Mouse (Mus musculus): ENCODE data around the gene Il6ra. TPM values are rescaled to one million over a fixed set of nuclear protein-coding genes. Genes with fewer than 3 reads are reported as not detected.

Gene Il6ra
- polyA plus RNA-seq, 1 experiment from 2014 or later = 0.47 TPM

DNA sequence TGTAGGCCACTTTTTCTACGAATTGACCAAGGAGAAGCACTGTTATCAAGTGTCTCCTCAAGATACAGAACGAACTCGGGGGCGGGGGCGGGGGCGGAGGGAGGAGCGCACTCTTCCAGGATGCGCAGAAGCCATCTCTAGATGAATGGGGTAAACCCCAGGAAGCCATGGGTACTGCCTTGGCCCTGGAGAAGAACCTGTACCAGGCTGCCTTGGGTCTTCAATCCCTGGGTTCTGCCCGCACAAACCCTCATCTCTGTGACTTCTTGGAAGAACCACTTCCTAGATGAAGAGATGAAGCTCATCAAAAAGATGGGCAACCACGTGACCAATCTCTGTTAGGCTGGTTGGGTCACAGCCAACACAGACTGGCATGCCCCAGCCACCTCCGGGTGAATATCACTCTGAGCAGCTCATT lies 91.9 kb downstream of the Il6ra start:
- H3K9ac ChIP-seq = no peak overlapping the region
- no peaks in the 10 kb centered on the region; the same call in 1 of the 2 replicates for H3K27me3 ChIP-seq (replicated peaks)
- H3K4me1 ChIP-seq (replicated peaks) = peaks cover 9% of the 10 kb centered on the region
- no peak for ATAC-seq (ENCODE audit: insufficient number of reproducible peaks, low FRiP score)
- no peaks in the 10 kb centered on the region for H3K36me3 ChIP-seq
- H3K4me3 ChIP-seq = no peak overlapping the region
- H3K27ac ChIP-seq (ENCODE audit: poor library complexity, severe bottlenecking) = no peak overlapping the region
- H3K9me3 ChIP-seq (replicated peaks) = no peaks in the 10 kb centered on the region
- no peak overlapping the region for H3K4me2 ChIP-seq
- WGBS = 76% methylated on average over 11 of the region's 11 CpGs

- Histone ChIP-seq H3K4me1 (replicated peaks) (peaks cover 9% of the 10 kb centered on the region), H3K27ac (ENCODE audit: poor library complexity, severe bottlenecking) (no peak overlapping the region), H3K27me3 (replicated peaks) (no peaks in the 10 kb centered on the region; the same call in 1 of the 2 replicates), H3K9ac (no peak overlapping the region), H3K36me3 (no peaks in the 10 kb centered on the region), H3K4me2 (no peak overlapping the region), H3K9me3 (replicated peaks) (no peaks in the 10 kb centered on the region), H3K4me3 (no peak overlapping the region)
- 75% methylated on average over 12 of the region's 12 CpGs for WGBS
- ATAC-seq (ENCODE audit: insufficient number of reproducible peaks, low FRiP score) = 0 out of 2 replicates have a peak, but pooled peaks have one; percentile 11
Observed at GRCm38 (mm10) chr3:89820311-89821095, 92.5 kb downstream of the Il6ra start.

- H3K36me3 ChIP-seq = no peaks in the 10 kb centered on the region
- peak; percentile 48; the same call in 1 of the 2 replicates for ATAC-seq (ENCODE audit: insufficient number of reproducible peaks, low FRiP score)
- no peaks in the 10 kb centered on the region; the same call in 1 of the 2 replicates for H3K27me3 ChIP-seq (replicated peaks)
- H3K9me3 ChIP-seq (replicated peaks) = no peaks in the 10 kb centered on the region
- no peak overlapping the region for H3K27ac ChIP-seq (ENCODE audit: poor library complexity, severe bottlenecking)
- 28% methylated on average over 7 of the region's 7 CpGs for WGBS
- H3K4me2 ChIP-seq = no peak overlapping the region
- no peak overlapping the region for H3K9ac ChIP-seq
- H3K4me3 ChIP-seq = no peak overlapping the region
- peaks cover 9% of the 10 kb centered on the region for H3K4me1 ChIP-seq (replicated peaks)
Observed at GRCm38 (mm10) chr3:89819897-89820296, 93.1 kb downstream of the Il6ra start.

DNA sequence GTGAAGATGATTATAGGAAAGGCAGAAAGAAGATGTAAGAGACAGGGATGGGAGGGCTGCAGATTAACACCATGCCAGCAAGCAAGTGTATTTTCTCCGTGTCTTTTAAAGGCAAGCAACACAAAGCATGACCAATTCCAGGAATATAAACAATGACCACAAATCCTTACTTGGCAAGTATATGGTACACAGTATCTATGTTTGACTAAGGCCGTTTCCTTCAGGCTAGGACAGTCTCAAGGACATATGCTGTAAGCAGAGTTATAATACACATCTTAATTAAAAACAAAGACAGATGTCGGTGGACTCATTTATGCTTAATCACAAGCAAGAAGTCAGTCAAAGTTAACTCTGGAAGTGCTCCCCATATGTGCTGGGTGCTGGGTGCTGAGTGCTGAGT lies 94.4 kb downstream of the Il6ra start:
- no peak overlapping the region for H3K9ac ChIP-seq
- no peak overlapping the region for H3K4me3 ChIP-seq
- no peaks in the 10 kb centered on the region for H3K9me3 ChIP-seq (replicated peaks)
- 68% methylated on average over 3 of the region's 3 CpGs for WGBS
- ATAC-seq (ENCODE audit: insufficient number of reproducible peaks, low FRiP score) = no peak
- peaks cover 9% of the 10 kb centered on the region for H3K4me1 ChIP-seq (replicated peaks)
- no peak overlapping the region for H3K4me2 ChIP-seq
- no peaks in the 10 kb centered on the region; the same call in 1 of the 2 replicates for H3K27me3 ChIP-seq (replicated peaks)
- no peak overlapping the region for H3K27ac ChIP-seq (ENCODE audit: poor library complexity, severe bottlenecking)
- no peaks in the 10 kb centered on the region for H3K36me3 ChIP-seq

DNA sequence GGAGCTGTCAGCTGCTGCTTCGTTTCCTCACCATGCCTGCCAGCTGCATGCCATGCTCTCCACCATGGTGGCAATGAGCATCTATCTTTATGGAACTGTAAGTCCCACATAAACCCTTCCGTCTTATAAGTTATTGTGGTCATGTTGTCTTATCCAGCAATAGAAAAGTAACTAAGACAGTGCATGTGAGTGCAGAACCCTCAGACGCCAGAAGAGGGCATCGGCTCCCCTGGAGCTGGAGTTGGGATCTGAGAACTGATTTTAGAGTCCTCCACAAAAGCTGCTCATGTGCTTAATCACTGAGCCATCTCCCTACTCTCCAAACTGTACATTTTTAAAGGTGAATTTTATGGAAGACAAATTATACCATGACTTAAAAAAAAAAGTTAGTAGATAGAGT lies 95.9 kb downstream of the Il6ra start:
- no peaks in the 10 kb centered on the region for H3K36me3 ChIP-seq
- H3K9me3 ChIP-seq (replicated peaks) = no peaks in the 10 kb centered on the region
- H3K4me2 ChIP-seq = no peak overlapping the region
- peaks cover 9% of the 10 kb centered on the region for H3K4me1 ChIP-seq (replicated peaks)
- H3K4me3 ChIP-seq = no peak overlapping the region
- 47% methylated on average over 4 of the region's 4 CpGs for WGBS
- H3K27me3 ChIP-seq (replicated peaks) = peaks cover 3% of the 10 kb centered on the region
- no peak for ATAC-seq (ENCODE audit: insufficient number of reproducible peaks, low FRiP score)
- no peak overlapping the region for H3K27ac ChIP-seq (ENCODE audit: poor library complexity, severe bottlenecking)
- no peak overlapping the region for H3K9ac ChIP-seq

Other genes starting within 250 kb of the Il6ra start
- gene Adar, start 198.2 kb downstream of the Il6ra start, polyA plus RNA-seq (2016; fragmentation: Nextera tagmentation; extraction: Ambion mirVana) = 11.6 and 11.7 TPM in 2 replicates
- gene Chrnb2, start 148.6 kb downstream of the Il6ra start, polyA plus RNA-seq (2016; fragmentation: Nextera tagmentation; extraction: Ambion mirVana) = 0.32 and 0.36 TPM in 2 replicates
- gene Ube2q1, start 139.6 kb downstream of the Il6ra start, polyA plus RNA-seq (2016; fragmentation: Nextera tagmentation; extraction: Ambion mirVana) = 13.4 and 14.4 TPM in 2 replicates
- gene She, start 81.8 kb downstream of the Il6ra start, polyA plus RNA-seq (2016; fragmentation: Nextera tagmentation; extraction: Ambion mirVana) = 9.6 and 10.5 TPM in 2 replicates
- 20.0 and 20.8 TPM in 2 replicates for gene Atp8b2, start 50.3 kb upstream of the Il6ra start, polyA plus RNA-seq (2016; fragmentation: Nextera tagmentation; extraction: Ambion mirVana)
- 79.4 and 85.4 TPM in 2 replicates for gene Hax1, start 85.6 kb upstream of the Il6ra start, polyA plus RNA-seq (2016; fragmentation: Nextera tagmentation; extraction: Ambion mirVana)
- gene 4933434E20Rik, start 138.4 kb upstream of the Il6ra start, polyA plus RNA-seq (2016; fragmentation: Nextera tagmentation; extraction: Ambion mirVana) = 136 and 141 TPM in 2 replicates
- 178 and 200 TPM in 2 replicates for gene Ubap2l, start 139.4 kb upstream of the Il6ra start, polyA plus RNA-seq (2016; fragmentation: Nextera tagmentation; extraction: Ambion mirVana)
- gene Tpm3, start 159.5 kb upstream of the Il6ra start, polyA plus RNA-seq (2016; fragmentation: Nextera tagmentation; extraction: Ambion mirVana) = 335 and 344 TPM in 2 replicates
- gene Nup210l, start 190.9 kb upstream of the Il6ra start, polyA plus RNA-seq (2016; fragmentation: Nextera tagmentation; extraction: Ambion mirVana) = 0.33 and 0.40 TPM in 2 replicates

All from heart, embryonic 12.5 days (tissue).